Mouse (Mus musculus) neural tube, embryonic 12.5 days (tissue): ENCODE data around the gene Emsy. TPM values are rescaled to one million over a fixed set of nuclear protein-coding genes. Genes with fewer than 3 reads are reported as not detected.

ENCODE experiments used
- ATAC-seq: fragments of 200-750 bp; cut with Nextera tagmentation; 2 replicates; pipeline ENCODE4 v1.8.0; 2017; ENCODE audit warnings: low read depth, mild to moderate bottlenecking, moderate TSS enrichment, moderate library complexity; ENCODE audit not compliant: low FRiP score
- H3K27ac ChIP-seq: fragments of 300-500 bp; sonication (generic); 2 replicates; pipeline ENCODE4 v1.5.1; 2016
- H3K27me3 ChIP-seq: fragments of 300-500 bp; sonication (generic); replicated peaks from 2 replicates; pipeline ENCODE4 v1.6.1; 2016; ENCODE audit warnings: mild to moderate bottlenecking
- H3K36me3 ChIP-seq: fragments of 300-500 bp; sonication (generic); 2 replicates; pipeline ENCODE4 v1.6.1; 2016; ENCODE audit warnings: mild to moderate bottlenecking
- H3K4me1 ChIP-seq: fragments of 300-500 bp; sonication (generic); 2 replicates; pipeline ENCODE4 v1.6.1; 2016
- H3K4me2 ChIP-seq: fragments of 300-500 bp; sonication (generic); replicated peaks from 2 replicates; pipeline ENCODE4 v1.6.1; 2016; ENCODE audit warnings: mild to moderate bottlenecking
- H3K4me3 ChIP-seq: fragments of 300-500 bp; sonication (generic); 2 replicates; pipeline ENCODE4 v1.5.1; 2016
- H3K9ac ChIP-seq: fragments of 300-500 bp; sonication (generic); 2 replicates; pipeline ENCODE4 v1.6.1; 2016; ENCODE audit warnings: mild to moderate bottlenecking
- H3K9me3 ChIP-seq: fragments of 300-500 bp; sonication (generic); 2 replicates; pipeline ENCODE4 v1.6.1; 2016; ENCODE audit warnings: mild to moderate bottlenecking
- WGBS: fragments of 180-500 bp; shearing (Covaris S2); methylation state at CpG from one replicate; pipeline ENCODE4 v1.1.7; 2016; 5-methylcytosine and 5-hydroxymethylcytosine counted together
- polyA plus RNA-seq: library from polyadenylated mRNA; unstranded; fragments of >200 nt; fragmentation: Nextera tagmentation; extraction: Ambion mirVana; gene quantifications from 2 replicates; pipeline ENCODE4 v1.2.1, GENCODE M21; 2016

The Emsy gene
- polyA plus RNA-seq, 1 experiment from 2014 or later: 46.0 TPM

DNA sequence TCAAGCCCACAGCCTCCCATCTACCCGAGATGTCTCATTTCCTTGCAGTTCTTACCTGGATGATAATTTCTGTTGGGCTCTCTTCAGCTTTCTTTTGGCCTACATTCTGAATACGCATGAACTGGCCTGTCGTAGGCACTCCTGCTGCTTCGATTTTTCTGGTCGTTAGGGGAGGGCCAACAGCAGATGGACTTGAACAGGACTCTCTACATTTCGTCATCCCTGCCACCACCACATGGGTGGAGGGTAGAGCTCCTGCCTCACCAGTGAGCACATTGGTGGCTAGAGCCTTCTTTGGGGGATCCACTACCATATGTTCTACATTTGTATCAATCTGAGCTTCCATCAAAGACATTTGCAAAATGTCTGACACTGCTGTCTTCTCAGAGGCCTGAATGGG lies 63.3 kb downstream of the Emsy start:
- Histone ChIP-seq H3K36me3 (peaks cover 51% of the 10 kb centered on the region), H3K9me3 (no peaks in the 10 kb centered on the region), H3K4me1 (no peaks in the 10 kb centered on the region), H3K4me3 (no peak overlapping the region), H3K27ac (no peak overlapping the region), H3K4me2 (no peak overlapping the region), H3K9ac (no peak overlapping the region), H3K27me3 (no peaks in the 10 kb centered on the region)
- 89% methylated on average over 6 of the region's 6 CpGs for WGBS
- ATAC-seq: no peak

- Histone ChIP-seq H3K36me3 (peaks cover 33% of the 10 kb centered on the region), H3K4me2 (no peak overlapping the region), H3K27ac (no peak overlapping the region), H3K9me3 (no peaks in the 10 kb centered on the region), H3K9ac (no peak overlapping the region), H3K27me3 (no peaks in the 10 kb centered on the region), H3K4me3 (no peak overlapping the region), H3K4me1 (no peaks in the 10 kb centered on the region)
- 77% methylated on average over 3 of the region's 3 CpGs for WGBS
- ATAC-seq: no peak
Observed at GRCm38 (mm10) chr7:98589028-98589427, 67.6 kb downstream of the Emsy start.

GRCm38 (mm10) chr7:98586313-98586712 lies 70.3 kb downstream of the Emsy start:
- Histone ChIP-seq H3K9me3 (no peaks in the 10 kb centered on the region), H3K4me3 (no peak overlapping the region), H3K27me3 (no peaks in the 10 kb centered on the region), H3K9ac (no peak overlapping the region), H3K4me1 (no peaks in the 10 kb centered on the region), H3K27ac (no peak overlapping the region), H3K36me3 (peaks cover 21% of the 10 kb centered on the region; the same call in 1 of the 2 replicates), H3K4me2 (no peak overlapping the region)
- 88% methylated on average over 3 of the region's 3 CpGs for WGBS
- no peak for ATAC-seq

GRCm38 (mm10) chr7:98584555-98584954 lies 72.0 kb downstream of the Emsy start:
- 69% methylated on average over 3 of the region's 3 CpGs for WGBS

DNA sequence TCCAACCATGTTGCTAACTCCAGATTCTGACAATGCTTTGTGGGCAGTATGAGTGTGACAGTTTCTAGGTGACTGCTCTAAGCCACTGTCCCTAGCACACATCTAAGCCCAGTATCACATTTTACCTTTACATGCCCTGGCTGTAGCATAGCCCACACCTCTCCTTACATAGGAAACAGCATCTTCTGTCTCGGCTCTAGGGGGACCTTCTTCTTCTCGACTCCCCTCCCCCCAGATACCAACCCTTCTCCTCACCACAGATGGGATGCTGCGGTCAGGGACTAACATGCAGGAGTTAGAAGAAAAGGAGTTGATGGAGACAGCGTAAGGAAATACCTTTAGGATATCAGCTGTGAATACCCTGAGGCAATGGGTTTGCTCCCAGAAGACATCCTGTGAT lies 75.3 kb downstream of the Emsy start:
- Histone ChIP-seq H3K4me1 (no peaks in the 10 kb centered on the region), H3K27ac (no peak overlapping the region), H3K4me2 (no peak overlapping the region), H3K27me3 (no peaks in the 10 kb centered on the region), H3K9me3 (no peaks in the 10 kb centered on the region), H3K4me3 (no peak overlapping the region), H3K36me3 (no peaks in the 10 kb centered on the region), H3K9ac (no peak overlapping the region)
- no peak for ATAC-seq
- 86% methylated on average over 4 of the region's 4 CpGs for WGBS

More at GRCm38 (mm10) chr7:98584555-98584954, 72.0 kb downstream of the Emsy start:
- Histone ChIP-seq H3K4me3 (no peak overlapping the region), H3K36me3 (peaks cover 12% of the 10 kb centered on the region; the same call in 1 of the 2 replicates), H3K27ac (no peak overlapping the region), H3K9ac (no peak overlapping the region), H3K9me3 (no peaks in the 10 kb centered on the region), H3K4me2 (no peak overlapping the region), H3K4me1 (no peaks in the 10 kb centered on the region), H3K27me3 (no peaks in the 10 kb centered on the region)
- no peak for ATAC-seq

DNA sequence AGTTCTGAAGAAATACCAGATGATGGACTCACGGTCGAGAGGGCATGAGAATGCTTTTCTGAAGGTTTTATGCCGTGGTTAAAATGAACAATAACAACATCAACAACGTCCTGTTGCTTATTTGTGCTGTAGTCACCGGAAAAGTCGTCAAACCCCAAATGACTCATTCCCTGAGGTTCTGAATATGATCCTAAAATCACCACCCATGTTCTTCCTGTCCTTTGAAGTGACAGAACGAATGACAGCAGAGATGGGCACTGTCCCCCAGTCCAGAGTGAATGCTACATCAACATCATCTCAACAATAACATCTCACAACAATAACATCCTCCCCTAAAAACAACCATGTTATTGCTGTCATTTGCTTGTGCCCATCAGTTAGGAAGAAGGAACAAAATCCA lies 76.1 kb downstream of the Emsy start:
- Histone ChIP-seq H3K27ac (no peak overlapping the region), H3K27me3 (no peaks in the 10 kb centered on the region), H3K9ac (no peak overlapping the region), H3K4me2 (no peak overlapping the region), H3K4me1 (no peaks in the 10 kb centered on the region), H3K36me3 (no peaks in the 10 kb centered on the region), H3K9me3 (no peaks in the 10 kb centered on the region), H3K4me3 (no peak overlapping the region)
- WGBS: 77% methylated on average over 7 of the region's 7 CpGs
- ATAC-seq: no peak

DNA sequence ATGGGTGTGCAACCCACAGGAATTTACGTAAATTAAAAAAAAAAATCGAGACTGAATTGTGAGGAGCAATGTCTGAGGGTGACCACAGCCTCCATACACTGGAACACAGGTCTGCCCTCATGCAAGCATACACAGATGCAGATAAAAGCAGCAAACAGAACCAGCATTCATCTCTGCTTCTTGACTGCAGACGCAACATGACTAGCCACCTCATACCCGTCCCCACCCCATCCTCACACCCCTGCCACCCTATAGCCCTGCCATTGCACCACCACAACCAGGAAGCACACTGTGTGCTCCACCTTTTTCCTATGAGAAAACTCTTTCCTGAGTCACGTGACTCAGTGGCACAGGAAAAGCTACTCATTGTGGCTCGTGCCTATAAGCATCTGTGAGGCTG lies 76.9 kb downstream of the Emsy start:
- ATAC-seq: no peak
- Histone ChIP-seq H3K27ac (no peak overlapping the region), H3K9me3 (no peaks in the 10 kb centered on the region), H3K27me3 (no peaks in the 10 kb centered on the region), H3K36me3 (no peaks in the 10 kb centered on the region), H3K4me1 (no peaks in the 10 kb centered on the region), H3K4me3 (no peak overlapping the region), H3K4me2 (no peak overlapping the region), H3K9ac (no peak overlapping the region)
- WGBS: 81% methylated on average over 6 of the region's 6 CpGs

DNA sequence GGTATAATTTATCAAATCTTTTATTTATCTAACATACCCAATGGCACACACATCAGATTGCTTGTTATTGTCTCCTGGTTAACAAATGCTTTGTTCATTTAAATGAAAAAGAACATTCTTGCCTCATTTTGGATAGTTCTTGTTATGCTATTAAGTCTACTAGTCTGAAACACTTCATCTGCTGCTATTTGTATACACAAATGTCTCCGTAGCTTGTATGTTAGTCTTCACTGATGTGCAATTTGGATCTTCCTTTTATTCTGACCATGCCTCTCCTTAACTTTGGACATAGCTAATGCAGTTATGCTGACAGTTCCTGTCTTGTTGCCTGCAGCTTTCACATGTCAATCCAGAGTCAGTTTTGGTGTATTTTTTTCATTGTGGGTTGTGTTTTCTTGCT lies 79.1 kb downstream of the Emsy start:
- 91% methylated on average over 1 of the region's 1 CpGs for WGBS
- no peaks in the 10 kb centered on the region for H3K36me3 ChIP-seq
- H3K27me3 ChIP-seq: no peaks in the 10 kb centered on the region
- no peak overlapping the region for H3K27ac ChIP-seq
- no peak for ATAC-seq
- H3K4me1 ChIP-seq: peaks cover 9% of the 10 kb centered on the region
- H3K9me3 ChIP-seq: no peaks in the 10 kb centered on the region
- H3K4me2 ChIP-seq: no peak overlapping the region
- no peak overlapping the region for H3K4me3 ChIP-seq
- H3K9ac ChIP-seq: no peak overlapping the region

DNA sequence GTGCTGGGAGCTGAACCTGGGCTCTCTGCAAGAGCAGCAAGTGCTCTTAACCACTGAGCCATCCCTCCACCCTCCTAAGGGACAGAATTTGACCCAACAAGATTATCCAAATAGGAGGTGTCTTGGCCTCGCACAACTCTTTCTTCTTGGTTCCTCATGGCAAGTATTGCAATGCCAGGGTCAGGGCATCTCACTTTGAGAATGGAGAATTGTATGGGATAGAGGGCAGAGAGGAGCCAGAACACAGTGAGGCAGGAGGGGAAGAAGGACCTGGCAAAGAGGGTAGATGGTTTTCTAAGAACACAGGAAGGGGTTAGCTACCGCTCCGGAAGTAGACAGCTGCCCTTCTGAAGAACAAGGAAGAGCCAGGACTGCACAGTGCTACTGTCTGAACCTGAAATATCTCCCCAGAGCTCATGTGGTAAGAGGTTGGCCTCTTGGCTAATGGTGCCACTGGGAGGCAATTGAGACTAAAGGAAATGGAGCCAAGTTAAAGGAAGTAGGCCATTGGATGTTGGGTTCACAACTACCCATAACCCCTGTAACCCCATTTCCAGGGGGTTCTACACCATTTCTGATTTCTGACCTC lies 80.8 kb downstream of the Emsy start:
- Histone ChIP-seq H3K27me3 (no peaks in the 10 kb centered on the region), H3K9me3 (no peaks in the 10 kb centered on the region), H3K4me3 (no peak overlapping the region), H3K36me3 (no peaks in the 10 kb centered on the region), H3K27ac (no peak overlapping the region), H3K9ac (no peak overlapping the region), H3K4me2 (no peak overlapping the region), H3K4me1 (peaks cover 9% of the 10 kb centered on the region)
- WGBS: 94% methylated on average over 3 of the region's 3 CpGs
- ATAC-seq: no peak

GRCm38 (mm10) chr7:98574771-98575191 lies 81.8 kb downstream of the Emsy start:
- Histone ChIP-seq H3K4me3 (no peak overlapping the region), H3K4me1 (peaks cover 9% of the 10 kb centered on the region), H3K4me2 (no peak overlapping the region), H3K27me3 (no peaks in the 10 kb centered on the region), H3K27ac (no peak overlapping the region), H3K9ac (no peak overlapping the region), H3K9me3 (no peaks in the 10 kb centered on the region), H3K36me3 (no peaks in the 10 kb centered on the region)
- no peak for ATAC-seq
- WGBS: 89% methylated on average over 2 of the region's 2 CpGs

DNA sequence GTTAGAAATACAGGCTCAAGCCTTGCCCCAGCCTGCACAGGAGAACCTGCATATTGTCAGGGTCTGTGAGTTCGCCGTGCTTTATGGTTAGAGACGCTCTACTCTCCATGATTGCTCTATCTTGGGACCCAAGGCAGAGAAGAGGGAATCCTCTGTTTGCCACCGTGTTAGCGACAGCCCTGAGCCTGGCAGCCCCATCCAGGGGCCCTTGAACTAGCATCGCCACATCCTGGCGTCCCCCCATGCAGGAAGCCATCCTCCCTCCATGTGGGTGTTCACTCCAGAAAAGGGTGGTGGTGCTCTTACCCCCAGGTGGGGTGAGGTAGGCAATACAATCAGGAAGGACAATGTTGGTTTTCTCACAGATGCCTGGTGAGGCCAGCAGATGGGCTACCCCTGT lies 82.3 kb downstream of the Emsy start:
- H3K9ac ChIP-seq: no peak overlapping the region
- H3K9me3 ChIP-seq: no peaks in the 10 kb centered on the region
- peaks cover 9% of the 10 kb centered on the region for H3K4me1 ChIP-seq
- no peak for ATAC-seq
- H3K27me3 ChIP-seq: no peaks in the 10 kb centered on the region
- H3K4me3 ChIP-seq: no peak overlapping the region
- H3K27ac ChIP-seq: no peak overlapping the region
- no peaks in the 10 kb centered on the region for H3K36me3 ChIP-seq
- H3K4me2 ChIP-seq: no peak overlapping the region
- 96% methylated on average over 7 of the region's 7 CpGs for WGBS

DNA sequence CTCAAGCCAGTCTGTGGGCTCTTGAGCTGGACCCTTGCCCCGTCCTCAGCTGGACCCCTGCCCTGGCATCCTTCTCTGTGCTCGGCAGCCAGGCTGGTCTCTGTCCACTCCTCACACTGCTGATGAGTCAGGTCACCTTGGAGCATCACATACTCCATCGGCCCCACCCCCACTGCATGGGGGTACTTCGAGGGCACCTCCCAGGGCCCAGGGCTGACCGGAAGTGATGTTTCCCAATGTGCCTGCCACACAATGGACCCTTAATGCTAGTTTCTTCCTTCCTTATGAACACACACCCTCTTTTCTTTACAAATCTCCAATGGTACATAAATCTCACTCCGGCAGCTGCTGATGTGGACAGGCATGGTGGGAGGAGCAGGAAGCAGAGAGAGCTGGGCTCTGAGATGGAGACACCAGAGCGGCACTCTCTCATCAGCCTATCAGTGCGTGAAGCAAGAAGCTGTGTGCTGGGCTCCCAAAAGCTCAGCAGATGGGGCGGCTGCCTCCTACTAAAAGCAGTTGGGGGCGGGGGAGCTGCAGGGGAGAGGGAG lies 83.3 kb downstream of the Emsy start:
- H3K9ac ChIP-seq: no peak overlapping the region
- peaks cover 9% of the 10 kb centered on the region for H3K4me1 ChIP-seq
- no peak overlapping the region for H3K4me3 ChIP-seq
- no peak overlapping the region for H3K27ac ChIP-seq
- WGBS: 44% methylated on average over 10 of the region's 10 CpGs
- H3K4me2 ChIP-seq: no peak overlapping the region
- peak; percentile 82 for ATAC-seq
- no peaks in the 10 kb centered on the region for H3K9me3 ChIP-seq
- no peaks in the 10 kb centered on the region for H3K27me3 ChIP-seq
- H3K36me3 ChIP-seq: no peaks in the 10 kb centered on the region

- H3K4me1 ChIP-seq: peaks cover 10% of the 10 kb centered on the region
- H3K4me2 ChIP-seq: no peak overlapping the region
- 30% methylated on average over 10 of the region's 10 CpGs for WGBS
- no peaks in the 10 kb centered on the region for H3K27me3 ChIP-seq
- no peak overlapping the region for H3K9ac ChIP-seq
- no peak overlapping the region for H3K27ac ChIP-seq
- H3K4me3 ChIP-seq: no peak overlapping the region
- H3K36me3 ChIP-seq: no peaks in the 10 kb centered on the region
- H3K9me3 ChIP-seq: no peaks in the 10 kb centered on the region
- no peak for ATAC-seq
Observed at GRCm38 (mm10) chr7:98572223-98572868, 84.2 kb downstream of the Emsy start.
